Mouse (Mus musculus): ENCODE measurements around the gene Ncdn. TPM values are rescaled to one million over a fixed set of nuclear protein-coding genes. Genes with fewer than 3 reads are reported as not detected.
A peak's percentile ranks its signal among the peaks of the same experiment; 100 is the strongest.

Ncdn gene
- polyA plus RNA-seq, 1 experiment from 2014 or later, result 28.8 TPM

DNA sequence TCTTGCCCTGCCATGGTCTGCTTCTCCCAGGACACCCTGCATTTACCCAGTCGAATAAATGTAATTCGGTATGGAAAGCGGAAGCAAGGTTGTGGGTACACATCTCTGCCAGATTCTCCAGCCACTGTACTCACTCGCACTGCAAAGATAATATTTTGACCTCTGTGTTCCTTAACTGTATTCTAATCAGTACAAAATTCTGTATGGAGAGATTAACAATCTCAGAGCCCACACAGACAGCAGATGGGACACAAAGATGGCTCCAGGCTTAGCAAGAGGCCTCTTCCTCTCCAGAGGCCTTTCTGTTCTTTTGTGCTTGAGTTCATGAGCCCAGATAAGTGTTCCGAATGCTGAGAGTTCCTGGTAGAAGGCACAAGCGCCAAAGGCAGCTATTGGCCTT is 20.6 kb upstream of the Ncdn start:
- Histone ChIP-seq H3K4me3 (ENCODE audit: low read length) (no peak overlapping the region), H3K9me3 (ENCODE audit: low read length) (no peaks in the 10 kb centered on the region)
- WGBS, result 94% methylated on average over 6 of the region's 6 CpGs

GRCm38 (mm10) chr4:126770831-126771230 is 17.6 kb upstream of the Ncdn start:
- Histone ChIP-seq H3K27ac (ENCODE audit: low read length) (no peak overlapping the region), H3K4me1 (ENCODE audit: insufficient read depth, low read length) (no peaks in the 10 kb centered on the region), H3K9ac (replicated peaks; ENCODE audit: low read length) (no peak overlapping the region), H3K4me3 (ENCODE audit: low read length) (no peak overlapping the region), H3K27me3 (ENCODE audit: insufficient read depth, low read length) (no peaks in the 10 kb centered on the region), H3K36me3 (ENCODE audit: insufficient read depth, low read length) (0 out of 2 replicates have a peak, but pooled peaks cover 5% of the 10 kb centered on the region), H3K4me2 (replicated peaks; ENCODE audit: low read depth, low read length) (no peak overlapping the region), H3K9me3 (ENCODE audit: low read length) (no peaks in the 10 kb centered on the region)
- 89% methylated on average over 4 of the region's 4 CpGs for WGBS
- ATAC-seq (ENCODE audit: low FRiP score, low TSS enrichment), result no peak

More for the DNA sequence above, 20.6 kb upstream of the Ncdn start:
- 0 out of 2 replicates have a peak, but pooled peaks cover 5% of the 10 kb centered on the region for H3K36me3 ChIP-seq (ENCODE audit: insufficient read depth, low read length)
- H3K9ac ChIP-seq (replicated peaks; ENCODE audit: low read length), result no peak overlapping the region
- no peak for ATAC-seq (ENCODE audit: low FRiP score, low TSS enrichment)
- no peak overlapping the region for H3K4me2 ChIP-seq (replicated peaks; ENCODE audit: low read depth, low read length)
- H3K4me1 ChIP-seq (ENCODE audit: insufficient read depth, low read length), result no peaks in the 10 kb centered on the region
- no peaks in the 10 kb centered on the region for H3K27me3 ChIP-seq (ENCODE audit: insufficient read depth, low read length)
- no peak overlapping the region for H3K27ac ChIP-seq (ENCODE audit: low read length)

GRCm38 (mm10) chr4:126769800-126770563 is 16.7 kb upstream of the Ncdn start:
- Histone ChIP-seq H3K9ac (replicated peaks; ENCODE audit: low read length) (no peak overlapping the region), H3K27me3 (ENCODE audit: insufficient read depth, low read length) (no peaks in the 10 kb centered on the region), H3K36me3 (ENCODE audit: insufficient read depth, low read length) (0 out of 2 replicates have a peak, but pooled peaks cover 5% of the 10 kb centered on the region), H3K4me2 (replicated peaks; ENCODE audit: low read depth, low read length) (no peak overlapping the region), H3K27ac (ENCODE audit: low read length) (no peak overlapping the region), H3K9me3 (ENCODE audit: low read length) (no peaks in the 10 kb centered on the region), H3K4me3 (ENCODE audit: low read length) (no peak overlapping the region), H3K4me1 (ENCODE audit: insufficient read depth, low read length) (no peaks in the 10 kb centered on the region)
- 88% methylated on average over 9 of the region's 9 CpGs for WGBS
- ATAC-seq (ENCODE audit: low FRiP score, low TSS enrichment), result no peak

DNA sequence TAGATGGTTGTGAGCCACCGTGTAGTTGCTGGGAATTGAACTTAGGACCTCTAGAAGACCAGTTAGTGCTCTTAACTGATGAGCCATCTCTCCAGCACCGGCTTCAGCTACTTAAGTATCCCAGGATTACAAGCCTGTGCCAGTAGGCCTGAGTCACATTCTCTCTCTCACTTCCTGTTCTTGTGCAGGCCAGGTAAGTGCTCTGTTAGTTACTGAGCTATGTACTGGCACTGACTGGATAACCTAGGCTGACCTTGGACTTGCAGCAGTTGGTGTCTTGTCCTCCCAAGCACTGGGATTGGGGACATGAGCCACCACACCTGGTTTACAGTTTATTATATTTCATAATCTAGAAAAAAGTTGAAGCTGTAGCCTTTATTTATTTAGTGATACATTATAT is 10.2 kb upstream of the Ncdn start:
- Histone ChIP-seq H3K4me1 (ENCODE audit: insufficient read depth, low read length) (peaks cover 4% of the 10 kb centered on the region; the same call in 1 of the 2 replicates), H3K36me3 (ENCODE audit: insufficient read depth, low read length) (peaks cover 8% of the 10 kb centered on the region), H3K4me2 (replicated peaks; ENCODE audit: low read depth, low read length) (no peak overlapping the region), H3K27ac (ENCODE audit: low read length) (peak overlapping the region; percentile 19; the same call in 1 of the 2 replicates), H3K27me3 (ENCODE audit: insufficient read depth, low read length) (no peaks in the 10 kb centered on the region), H3K4me3 (ENCODE audit: low read length) (no peak overlapping the region), H3K9ac (replicated peaks; ENCODE audit: low read length) (no peak overlapping the region), H3K9me3 (ENCODE audit: low read length) (no peaks in the 10 kb centered on the region)
- ATAC-seq (ENCODE audit: low FRiP score, low TSS enrichment), result no peak
- WGBS, result 68% methylated on average over 2 of the region's 2 CpGs

DNA sequence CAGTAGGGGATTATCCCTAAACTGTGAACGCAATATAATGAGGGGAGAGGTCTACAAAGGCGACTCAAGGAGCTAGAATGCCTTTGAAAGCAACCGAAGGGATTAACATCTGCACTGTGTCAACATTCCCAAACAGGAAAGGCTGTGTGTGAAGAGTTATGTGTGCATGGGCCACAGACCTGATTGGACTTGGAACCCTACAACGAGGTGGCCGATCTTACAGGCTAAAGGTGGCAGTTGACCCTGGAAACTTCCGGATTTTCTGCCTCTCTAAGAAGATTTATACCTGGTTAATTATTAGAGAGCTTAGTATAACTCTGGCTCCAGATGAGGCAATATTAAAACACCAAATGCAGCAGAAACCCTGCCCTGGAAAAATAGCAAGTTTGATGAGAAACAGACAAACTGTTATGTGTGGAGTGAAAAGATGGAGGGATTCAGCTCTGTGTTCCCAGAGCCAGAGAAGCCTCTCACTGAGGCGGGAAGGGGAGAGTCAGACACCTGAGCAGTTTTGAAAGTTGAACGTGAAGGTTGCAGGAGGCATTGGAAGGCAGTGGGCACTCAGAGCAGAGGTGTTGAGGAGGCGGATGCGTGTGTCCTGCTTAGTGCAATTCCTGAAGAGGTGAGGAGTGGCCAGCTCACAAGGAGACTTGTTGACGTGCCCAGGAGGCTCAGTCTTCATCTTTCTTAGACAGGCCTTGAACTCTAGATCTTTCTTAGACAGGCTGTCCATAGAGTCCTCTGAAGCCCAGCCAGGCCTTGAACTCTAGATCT is 9.5 kb upstream of the Ncdn start:
- Histone ChIP-seq H3K9ac (replicated peaks; ENCODE audit: low read length) (no peak overlapping the region), H3K4me3 (ENCODE audit: low read length) (no peak overlapping the region), H3K9me3 (ENCODE audit: low read length) (no peaks in the 10 kb centered on the region), H3K36me3 (ENCODE audit: insufficient read depth, low read length) (peaks cover 8% of the 10 kb centered on the region), H3K4me2 (replicated peaks; ENCODE audit: low read depth, low read length) (no peak overlapping the region), H3K4me1 (ENCODE audit: insufficient read depth, low read length) (peaks cover 4% of the 10 kb centered on the region; the same call in 1 of the 2 replicates), H3K27ac (ENCODE audit: low read length) (peak overlapping the region; percentile 32), H3K27me3 (ENCODE audit: insufficient read depth, low read length) (no peaks in the 10 kb centered on the region)
- 61% methylated on average over 11 of the region's 11 CpGs for WGBS
- peak; percentile 78; the same call in 1 of the 2 replicates for ATAC-seq (ENCODE audit: low FRiP score, low TSS enrichment)

DNA sequence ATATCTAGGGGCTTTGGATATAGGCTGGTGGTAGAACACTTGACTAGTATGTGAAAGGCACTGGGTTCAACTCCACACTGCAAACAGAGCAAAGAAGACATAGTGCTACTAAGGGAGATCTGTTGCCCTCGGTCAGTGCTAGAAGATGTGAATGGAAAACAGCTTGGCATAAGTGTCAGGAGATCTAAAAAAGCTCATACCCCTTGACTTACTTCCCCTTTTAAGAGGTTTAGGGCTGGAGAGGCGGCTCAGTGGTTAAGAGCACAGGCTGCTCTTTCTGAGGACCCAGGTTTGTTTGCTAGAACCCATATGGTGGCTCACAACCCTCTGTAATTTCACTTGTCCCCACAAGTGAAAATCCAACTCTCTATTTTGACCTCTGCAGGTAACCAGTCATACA is 6.2 kb upstream of the Ncdn start:
- no peak for ATAC-seq (ENCODE audit: low FRiP score, low TSS enrichment)
- Histone ChIP-seq H3K9ac (replicated peaks; ENCODE audit: low read length) (no peak overlapping the region), H3K9me3 (ENCODE audit: low read length) (no peaks in the 10 kb centered on the region), H3K36me3 (ENCODE audit: insufficient read depth, low read length) (peaks cover 11% of the 10 kb centered on the region), H3K27me3 (ENCODE audit: insufficient read depth, low read length) (no peaks in the 10 kb centered on the region), H3K4me2 (replicated peaks; ENCODE audit: low read depth, low read length) (no peak overlapping the region), H3K4me1 (ENCODE audit: insufficient read depth, low read length) (peaks cover 8% of the 10 kb centered on the region; the same call in 1 of the 2 replicates), H3K4me3 (ENCODE audit: low read length) (no peak overlapping the region), H3K27ac (ENCODE audit: low read length) (no peak overlapping the region)
- 91% methylated on average over 2 of the region's 2 CpGs for WGBS

DNA sequence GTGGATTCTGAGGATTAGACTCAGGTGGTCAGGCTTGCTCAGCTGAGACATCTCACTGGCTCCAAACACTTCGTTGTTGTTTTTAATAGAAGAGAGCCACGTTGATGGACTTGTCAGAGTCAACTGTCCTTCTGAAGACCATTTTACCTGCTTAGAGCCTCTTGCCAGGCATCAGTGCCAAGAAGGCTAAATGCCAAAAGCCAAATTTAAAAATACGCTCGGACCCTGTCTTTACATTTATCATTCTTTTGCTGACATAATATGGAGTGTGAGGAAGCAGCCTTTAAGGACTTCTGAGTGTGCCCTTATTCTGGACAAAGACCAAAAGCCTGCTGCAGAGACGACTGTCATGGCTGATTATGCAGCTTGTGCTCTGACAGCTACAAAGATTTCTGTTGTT is 5.1 kb upstream of the Ncdn start:
- no peak for ATAC-seq (ENCODE audit: low FRiP score, low TSS enrichment)
- peaks cover 11% of the 10 kb centered on the region for H3K36me3 ChIP-seq (ENCODE audit: insufficient read depth, low read length)
- H3K9me3 ChIP-seq (ENCODE audit: low read length), result no peaks in the 10 kb centered on the region
- no peak overlapping the region for H3K4me2 ChIP-seq (replicated peaks; ENCODE audit: low read depth, low read length)
- H3K4me1 ChIP-seq (ENCODE audit: insufficient read depth, low read length), result peaks cover 11% of the 10 kb centered on the region; the same call in 1 of the 2 replicates
- no peak overlapping the region for H3K27ac ChIP-seq (ENCODE audit: low read length)
- no peak overlapping the region for H3K4me3 ChIP-seq (ENCODE audit: low read length)
- WGBS, result 84% methylated on average over 5 of the region's 5 CpGs
- no peak overlapping the region for H3K9ac ChIP-seq (replicated peaks; ENCODE audit: low read length)
- no peaks in the 10 kb centered on the region for H3K27me3 ChIP-seq (ENCODE audit: insufficient read depth, low read length)

GRCm38 (mm10) chr4:126756766-126757165 is 3.5 kb upstream of the Ncdn start:
- Histone ChIP-seq H3K4me1 (ENCODE audit: insufficient read depth, low read length) (peaks cover 13% of the 10 kb centered on the region), H3K9me3 (ENCODE audit: low read length) (no peaks in the 10 kb centered on the region), H3K4me3 (ENCODE audit: low read length) (no peak overlapping the region), H3K36me3 (ENCODE audit: insufficient read depth, low read length) (peaks cover 11% of the 10 kb centered on the region), H3K9ac (replicated peaks; ENCODE audit: low read length) (no peak overlapping the region), H3K27me3 (ENCODE audit: insufficient read depth, low read length) (no peaks in the 10 kb centered on the region), H3K27ac (ENCODE audit: low read length) (no peak overlapping the region), H3K4me2 (replicated peaks; ENCODE audit: low read depth, low read length) (no peak overlapping the region)
- no peak for ATAC-seq (ENCODE audit: low FRiP score, low TSS enrichment)
- 73% methylated on average over 4 of the region's 4 CpGs for WGBS

DNA sequence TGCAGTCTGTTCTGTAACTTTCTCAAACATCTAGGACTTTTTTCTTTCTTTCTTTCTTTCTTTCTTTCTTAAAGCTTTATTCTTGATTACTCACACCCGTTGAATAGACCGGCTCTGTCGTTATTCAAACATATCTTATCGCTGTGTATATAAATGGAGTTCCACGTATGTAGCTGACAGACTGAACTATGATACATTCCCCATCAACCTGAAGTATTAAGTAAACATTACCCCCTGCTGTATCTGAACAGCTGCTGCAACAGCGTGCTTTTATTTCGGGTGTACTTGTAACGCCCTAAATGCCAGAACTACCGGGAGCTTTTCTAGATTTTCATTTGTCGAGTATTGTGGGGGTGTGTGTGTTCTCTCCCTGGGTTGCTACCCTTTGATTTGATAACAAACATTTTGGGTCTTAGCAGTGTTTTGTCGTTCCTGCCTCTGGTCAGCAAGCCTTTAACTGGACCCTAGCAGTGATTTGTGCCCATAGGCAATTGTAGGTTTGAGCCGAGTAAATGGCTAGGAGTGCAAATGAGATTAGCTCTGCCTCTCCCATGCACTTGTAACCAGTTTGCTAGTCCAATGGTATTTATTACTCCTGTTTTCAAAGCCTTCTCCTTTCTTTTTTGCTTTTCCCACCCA is 1.6 kb upstream of the Ncdn start:
- Histone ChIP-seq H3K36me3 (ENCODE audit: insufficient read depth, low read length) (peaks cover 9% of the 10 kb centered on the region), H3K27ac (ENCODE audit: low read length) (no peak overlapping the region), H3K9ac (replicated peaks; ENCODE audit: low read length) (no peak overlapping the region), H3K9me3 (ENCODE audit: low read length) (no peaks in the 10 kb centered on the region), H3K4me2 (replicated peaks; ENCODE audit: low read depth, low read length) (peak overlapping the region; percentile 92), H3K4me1 (ENCODE audit: insufficient read depth, low read length) (peaks cover 22% of the 10 kb centered on the region), H3K4me3 (ENCODE audit: low read length) (no peak overlapping the region), H3K27me3 (ENCODE audit: insufficient read depth, low read length) (no peaks in the 10 kb centered on the region)
- no peak for ATAC-seq (ENCODE audit: low FRiP score, low TSS enrichment)
- WGBS, result 39% methylated on average over 12 of the region's 12 CpGs
